Mouse (Mus musculus): ENCODE measurements around the gene Pate4. TPM values are rescaled to one million over a fixed set of nuclear protein-coding genes. Genes with fewer than 3 reads are reported as not detected.

The Pate4 gene
- total and polyA plus RNA-seq, 3 experiments: not detected

GRCm38 (mm10) chr9:35607647-35608405 is 3.9 kb downstream of the Pate4 start:
- no peaks in the 10 kb centered on the region for H3K36me3 ChIP-seq (replicated peaks in 1 of 2; ENCODE audit: control insufficient read depth in 1 of 2, insufficient read depth in 1 of 2, low read length in 1 of 2)
- dilution Hi-C loops (cut with MboI; ENCODE audit: extremely low pct_ligation_motif_present, extremely low pct_unique_long_range_greater_than_20kb, low sequenced_read_pairs): no loop called here
- no peak for DNase-seq (ENCODE audit: extremely low read depth)
- no peaks in the 10 kb centered on the region for H3K79me2 ChIP-seq (replicated peaks; ENCODE audit: control insufficient read depth, extremely low read depth, insufficient read depth, poor library complexity, severe bottlenecking)
- no peaks in the 10 kb centered on the region for H3K27me3 ChIP-seq (replicated peaks)
- no peak overlapping the region for H3K27ac ChIP-seq (ENCODE audit: insufficient read depth, low read depth)
- no peaks in the 10 kb centered on the region for H3K9me3 ChIP-seq (replicated peaks; ENCODE audit: low read length)
- in situ Hi-C loops (cut with MboI; ENCODE audit: low pct_ligation_motif_present, low pct_unique_long_range_greater_than_20kb, low sequenced_read_pairs): no loop called here
- TF ChIP-seq ETS1 (conservative IDR thresholded peaks at IDR 0.05; ENCODE audit: low read depth, low read length) (no peak), ELF1 (IDR thresholded peaks at IDR 0.05; ENCODE audit: low read depth, low read length) (no peak), MAFK (IDR thresholded peaks at IDR 0.05; ENCODE audit: insufficient replicate concordance, low read length) (no peak), TCF12 (IDR thresholded peaks at IDR 0.05; ENCODE audit: low read depth, low read length) (no peak), CHD2 (IDR thresholded peaks at IDR 0.05; ENCODE audit: low read length) (no peak), USF1 (IDR thresholded peaks at IDR 0.05; ENCODE audit: low read depth, low read length) (no peak), GABPA (IDR thresholded peaks at IDR 0.05; ENCODE audit: insufficient replicate concordance, low read depth, low read length) (no peak), JUN (IDR thresholded peaks at IDR 0.05; ENCODE audit: insufficient read depth, low read depth, low read length) (no peak)
- no peak overlapping the region for H3K9ac ChIP-seq (ENCODE audit: insufficient read depth, low read depth)
- peaks cover 0 to 6% of the 10 kb centered on the region in 2 experiments; a peak in 2 of 4 replicates for H3K4me1 ChIP-seq (ENCODE audit: control insufficient read depth in 1 of 2, insufficient read depth in 2 of 2)
- no peak overlapping the region for H3K4me2 ChIP-seq (ENCODE audit: insufficient read depth, low read depth, poor library complexity, severe bottlenecking)
- no peak overlapping the region for H3K4me3 ChIP-seq (replicated peaks in 1 of 3; ENCODE audit: low read depth in 2 of 3, low read length in 2 of 3, poor library complexity in 1 of 3)

DNA sequence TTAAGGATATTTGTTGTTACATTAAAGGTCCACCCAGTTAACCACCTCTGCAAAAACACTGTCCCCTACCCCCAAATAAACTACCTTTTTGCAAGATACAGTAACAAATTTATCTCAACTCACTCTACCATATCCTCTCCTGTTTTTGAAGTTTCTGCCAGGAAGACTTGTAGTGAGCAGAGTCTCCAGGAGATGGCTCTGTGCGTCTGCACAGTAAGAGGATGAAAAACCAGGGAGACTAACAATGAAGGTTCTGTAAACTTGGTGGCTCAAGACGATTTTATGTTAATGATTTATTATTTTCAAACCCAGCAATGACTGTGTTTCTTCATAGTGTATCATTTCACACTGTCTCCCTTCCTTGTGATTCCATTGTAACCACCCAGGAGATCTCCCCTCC is 18.8 kb downstream of the Pate4 start:
- TF ChIP-seq RAD21 (IDR thresholded peaks at IDR 0.05; ENCODE audit: low read depth, low read length) (peak; percentile 88), KAT2A (IDR thresholded peaks at IDR 0.05; ENCODE audit: insufficient replicate concordance, low read length) (no peak), ZKSCAN1 (IDR thresholded peaks at IDR 0.05; ENCODE audit: borderline replicate concordance, low read depth, low read length) (no peak), MAX (IDR thresholded peaks at IDR 0.05; ENCODE audit: low read length) (no peak), SMC3 (IDR thresholded peaks at IDR 0.05; ENCODE audit: low read depth, low read length) (peak; percentile 70), CTCF (conservative IDR thresholded peaks at IDR 0.05 in 1 of 2, IDR thresholded peaks at IDR 0.05 in 1 of 2; ENCODE audit: low read depth in 2 of 2, low read length in 2 of 2) (peak; percentile 37 to 89; a peak in 2 of 4 replicates)
- no peaks in the 10 kb centered on the region for H3K9me3 ChIP-seq (replicated peaks; ENCODE audit: low read length)
- no peak overlapping the region for H3K4me3 ChIP-seq (replicated peaks in 1 of 3; ENCODE audit: low read depth in 2 of 3, low read length in 2 of 3, poor library complexity in 1 of 3)
- no peaks in the 10 kb centered on the region for H3K36me3 ChIP-seq (replicated peaks in 1 of 2; ENCODE audit: control insufficient read depth in 1 of 2, insufficient read depth in 1 of 2, low read length in 1 of 2)
- no peak overlapping the region for H3K27ac ChIP-seq (ENCODE audit: insufficient read depth, low read depth)
- dilution Hi-C loops (cut with MboI; ENCODE audit: extremely low pct_ligation_motif_present, extremely low pct_unique_long_range_greater_than_20kb, low sequenced_read_pairs): no loop called here
- no peaks in the 10 kb centered on the region for H3K79me2 ChIP-seq (replicated peaks; ENCODE audit: control insufficient read depth, extremely low read depth, insufficient read depth, poor library complexity, severe bottlenecking)
- H3K4me2 ChIP-seq (ENCODE audit: insufficient read depth, low read depth, poor library complexity, severe bottlenecking): no peak overlapping the region
- H3K4me1 ChIP-seq (ENCODE audit: control insufficient read depth in 1 of 2, insufficient read depth in 2 of 2): no peaks in the 10 kb centered on the region
- in situ Hi-C loops (cut with MboI; ENCODE audit: low pct_ligation_motif_present, low pct_unique_long_range_greater_than_20kb, low sequenced_read_pairs): no loop called here
- peak; percentile 30 for DNase-seq (ENCODE audit: extremely low read depth)
- no peak overlapping the region for H3K9ac ChIP-seq (ENCODE audit: insufficient read depth, low read depth)
- no peaks in the 10 kb centered on the region for H3K27me3 ChIP-seq (replicated peaks)
